Mouse (Mus musculus): ENCODE data around the gene Nusap1.

GRCm38 (mm10) chr2:119572471-119572870 lies 45.6 kb upstream of the Nusap1 start:
- no peak for TF ChIP-seq CTCF (IDR thresholded peaks at IDR 0.05; ENCODE audit: insufficient read depth, low read depth, low read length)
- no peak for TF ChIP-seq POLR2A (IDR thresholded peaks at IDR 0.05; ENCODE audit: insufficient read depth, low read depth, low read length)

Measured in olfactory bulb, adult 2 months (tissue).